Mouse (Mus musculus) bone marrow, adult 2 months (tissue): Measurements from ENCODE around the gene Pdgfra. TPM values are rescaled to one million over a fixed set of nuclear protein-coding genes. Genes with fewer than 3 reads are reported as not detected.

ENCODE experiments used
- H3K27ac ChIP-seq: fragments of 200-500 bp; 2 replicates; pipeline ENCODE4 v1.5.1; 2012; ENCODE audit warnings: low read depth, mild to moderate bottlenecking, control low read depth, inconsistent platforms, low read length; ENCODE audit not compliant: control insufficient read depth, poor library complexity, insufficient read depth
- H3K4me1 ChIP-seq: fragments of 200-500 bp; 2 replicates; pipeline ENCODE4 v1.6.1; 2011; ENCODE audit warnings: low read length; ENCODE audit not compliant: control insufficient read depth, insufficient read depth
- H3K4me3 ChIP-seq: fragments of 200-500 bp; replicated peaks from 2 replicates; pipeline ENCODE3; 2011; ENCODE audit warnings: mild to moderate bottlenecking, low read depth, low read length, control low read depth; ENCODE audit not compliant: control insufficient read depth
- CTCF ChIP-seq: fragments of 200-500 bp; IDR thresholded peaks from 2 replicates; pipeline ENCODE4 v1.5.1; 2011; ENCODE audit warnings: low read length, control low read depth; ENCODE audit not compliant: control insufficient read depth, insufficient read depth
- POLR2A ChIP-seq: fragments of 200-500 bp; IDR thresholded peaks from 2 replicates; pipeline ENCODE4 v1.6.1; 2011; ENCODE audit warnings: low read depth, mild to moderate bottlenecking, control low read depth, low read length, borderline replicate concordance; ENCODE audit not compliant: control insufficient read depth
- WGBS: fragments of 180-500 bp; shearing (Covaris S2); methylation state at CpG from one replicate; pipeline ENCODE4 v1.1.7; 2018; 5-methylcytosine and 5-hydroxymethylcytosine counted together
- polyA plus RNA-seq: library from polyadenylated mRNA; stranded (reverse); fragments of >200 nt; gene quantifications from 2 replicates; pipeline ENCODE4 v1.2.4, GENCODE M21; 2011; ENCODE audit warnings: low replicate concordance; ENCODE audit not compliant: missing spikeins, insufficient read depth, insufficient read length

The Pdgfra gene
- polyA plus RNA-seq, 1 experiment: 4.1 TPM

GRCm38 (mm10) chr5:75214929-75215328 lies 62.8 kb downstream of the Pdgfra start:
- WGBS: 82% methylated on average over 7 of the region's 7 CpGs
- Histone ChIP-seq H3K4me1 (no peaks in the 10 kb centered on the region), H3K27ac (no peak overlapping the region), H3K4me3 (no peak overlapping the region)
- TF ChIP-seq CTCF (no peak), POLR2A (no peak)

- H3K4me1 ChIP-seq: no peaks in the 10 kb centered on the region
- H3K4me3 ChIP-seq: no peak overlapping the region
- WGBS: 75% methylated on average over 7 of the region's 7 CpGs
- H3K27ac ChIP-seq: no peak overlapping the region
- TF ChIP-seq POLR2A (no peak), CTCF (no peak)
Measured at GRCm38 (mm10) chr5:75215678-75216256, 63.7 kb downstream of the Pdgfra start.

- WGBS: 27% methylated on average over 10 of the region's 10 CpGs
- no peak overlapping the region for H3K27ac ChIP-seq
- H3K4me3 ChIP-seq: no peak overlapping the region
- no peaks in the 10 kb centered on the region for H3K4me1 ChIP-seq
- no peak for TF ChIP-seq CTCF
- TF ChIP-seq POLR2A: no peak
Measured at GRCm38 (mm10) chr5:75221610-75222009, 69.5 kb downstream of the Pdgfra start.

GRCm38 (mm10) chr5:75222491-75223265 lies 70.6 kb downstream of the Pdgfra start:
- Histone ChIP-seq H3K4me3 (no peak overlapping the region), H3K27ac (no peak overlapping the region), H3K4me1 (no peaks in the 10 kb centered on the region)
- 82% methylated on average over 10 of the region's 10 CpGs for whole genome bisulfite sequencing
- TF ChIP-seq CTCF: no peak
- TF ChIP-seq POLR2A: no peak

GRCm38 (mm10) chr5:75238363-75238762 lies 86.3 kb downstream of the Pdgfra start:
- no peak overlapping the region for H3K27ac ChIP-seq
- H3K4me3 ChIP-seq: no peak overlapping the region
- TF ChIP-seq CTCF: no peak
- no peak for TF ChIP-seq POLR2A
- no peaks in the 10 kb centered on the region for H3K4me1 ChIP-seq
- 16% methylated on average over 2 of the region's 2 CpGs for WGBS

- 90% methylated on average over 15 of the region's 15 CpGs for WGBS
- no peaks in the 10 kb centered on the region for H3K4me1 ChIP-seq
- TF ChIP-seq CTCF (no peak), POLR2A (no peak)
Measured at GRCm38 (mm10) chr5:75238928-75239777, 87.1 kb downstream of the Pdgfra start.

GRCm38 (mm10) chr5:75247070-75247740 lies 95.1 kb downstream of the Pdgfra start:
- Histone ChIP-seq H3K4me3 (no peak overlapping the region), H3K27ac (no peak overlapping the region), H3K4me1 (no peaks in the 10 kb centered on the region)
- 72% methylated on average over 25 of the region's 25 CpGs for WGBS
- TF ChIP-seq POLR2A (no peak), CTCF (no peak)

More at GRCm38 (mm10) chr5:75238928-75239777, 87.1 kb downstream of the Pdgfra start:
- Histone ChIP-seq H3K27ac (no peak overlapping the region), H3K4me3 (no peak overlapping the region)

Other genes with a start within 250 kb of the Pdgfra start
- 8.7 and 18.3 TPM in 2 replicates for gene Chic2, start 107.5 kb upstream of the Pdgfra start, polyA plus RNA-seq
- gene Gsx2, start 76.7 kb upstream of the Pdgfra start, polyA plus RNA-seq: not detected in 2 replicates